Mouse (Mus musculus) heart, postnatal 36 days (tissue): ENCODE results near the gene Hyal5. TPM values are rescaled to one million over a fixed set of nuclear protein-coding genes. Genes with fewer than 3 reads are reported as not detected.

Experiments
- DNase-seq, 2 experiments: peaks; one replicate each; pipeline ENCODE4 v3.0.0; 2021 to 2022
- intact Hi-C: fragments of 180-260 bp; cut with DNase I; formaldehyde crosslinking; loops from one replicate; pipeline ENCODE4 v1.15.1; 2025
- total RNA-seq, 2 experiments: library from RNA; stranded (reverse); gene quantifications; 2 replicates each; pipeline ENCODE4 v1.2.3; 2021

Gene Hyal5
- total RNA-seq, result not detected

DNA sequence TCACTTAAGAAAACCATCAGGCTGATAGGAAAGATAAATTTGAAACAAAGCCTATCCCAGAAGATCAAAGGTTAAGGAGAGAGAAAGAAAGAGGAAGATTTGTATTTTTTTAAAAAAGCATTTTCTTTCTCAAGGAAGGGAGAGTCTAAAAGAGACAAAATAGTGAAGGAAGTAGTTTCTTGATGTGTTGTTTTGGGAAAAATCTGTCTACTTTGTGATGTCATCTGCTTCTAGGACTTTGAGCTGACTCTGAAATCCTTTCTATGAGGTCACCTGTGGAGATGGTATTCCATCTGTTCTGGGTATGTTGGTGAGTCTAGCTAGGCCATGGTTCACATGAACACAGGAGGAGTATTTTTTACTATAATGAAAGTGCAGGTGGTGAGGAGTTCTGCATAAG, at the start of gene Hyal5:
Hyal5 (plus strand) TSS at position 301 of the 400 bp plus-strand sequence.
- intact Hi-C loops, result no loop called here

DNA sequence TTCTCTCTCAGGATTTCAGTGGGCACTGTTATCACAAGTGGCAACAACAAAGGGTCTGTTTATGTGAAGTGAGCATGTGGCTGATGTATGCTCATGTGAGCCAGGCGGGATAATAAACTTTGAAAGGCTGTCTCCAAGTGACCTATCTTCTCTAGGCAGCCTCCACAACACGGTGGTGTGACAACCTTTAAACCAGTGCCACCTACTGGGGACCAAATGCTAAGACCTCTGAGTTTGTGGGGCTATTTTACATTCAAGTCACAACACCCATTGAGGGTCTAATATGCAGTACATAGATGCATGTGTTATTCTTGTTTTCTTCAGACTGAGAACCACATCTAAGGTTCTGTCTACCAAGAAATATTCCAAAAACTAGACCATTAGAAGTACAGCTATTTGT, 35.7 kb upstream of the Hyal5 start:
- no peak for DNase-seq
- intact Hi-C loops, result no loop called here

More for the DNA sequence above, at the start of gene Hyal5:
- no peak for DNase-seq

DNA sequence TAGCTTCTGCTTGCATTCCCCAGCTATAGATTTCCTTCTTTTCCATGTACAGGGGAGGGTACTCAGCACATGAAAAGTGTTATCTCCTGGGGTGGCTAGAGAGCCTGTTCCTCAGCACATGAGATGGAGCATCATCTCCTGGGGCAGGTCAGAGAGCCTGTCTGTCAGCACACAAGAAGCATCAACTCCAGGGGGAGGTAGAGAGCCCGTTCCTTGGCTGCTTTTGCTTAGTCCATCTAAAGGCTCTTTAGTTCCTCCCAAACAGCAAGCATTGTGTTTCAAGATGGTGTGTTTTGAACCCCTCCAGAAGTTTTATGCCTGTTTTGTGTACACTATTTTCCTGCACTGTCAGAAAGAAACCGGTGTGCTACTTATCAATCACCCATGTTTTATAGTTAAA, 2.5 kb downstream of the Hyal5 start:
- DNase-seq, result no peak
- intact Hi-C loops, result no loop called here

DNA sequence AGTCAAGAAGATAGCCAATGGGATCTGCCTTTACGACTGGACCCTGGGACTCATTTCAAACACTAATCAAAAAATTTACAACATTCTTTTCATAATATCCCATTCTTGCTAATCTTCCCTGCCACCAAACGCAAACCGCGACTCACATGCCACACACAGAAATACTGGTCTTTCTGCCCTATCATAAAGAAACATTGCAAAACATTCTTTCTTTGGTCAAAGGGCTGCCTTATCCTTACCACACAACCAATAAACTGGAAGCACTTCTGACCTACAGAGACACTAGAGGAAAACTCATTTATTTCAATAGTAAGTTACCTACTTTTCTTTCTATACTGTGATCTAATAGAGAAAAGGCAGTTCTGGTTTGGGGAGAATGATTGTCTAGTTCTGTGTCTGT, 5.9 kb downstream of the Hyal5 start:
- intact Hi-C loops, result no loop called here
- DNase-seq, result no peak

DNA sequence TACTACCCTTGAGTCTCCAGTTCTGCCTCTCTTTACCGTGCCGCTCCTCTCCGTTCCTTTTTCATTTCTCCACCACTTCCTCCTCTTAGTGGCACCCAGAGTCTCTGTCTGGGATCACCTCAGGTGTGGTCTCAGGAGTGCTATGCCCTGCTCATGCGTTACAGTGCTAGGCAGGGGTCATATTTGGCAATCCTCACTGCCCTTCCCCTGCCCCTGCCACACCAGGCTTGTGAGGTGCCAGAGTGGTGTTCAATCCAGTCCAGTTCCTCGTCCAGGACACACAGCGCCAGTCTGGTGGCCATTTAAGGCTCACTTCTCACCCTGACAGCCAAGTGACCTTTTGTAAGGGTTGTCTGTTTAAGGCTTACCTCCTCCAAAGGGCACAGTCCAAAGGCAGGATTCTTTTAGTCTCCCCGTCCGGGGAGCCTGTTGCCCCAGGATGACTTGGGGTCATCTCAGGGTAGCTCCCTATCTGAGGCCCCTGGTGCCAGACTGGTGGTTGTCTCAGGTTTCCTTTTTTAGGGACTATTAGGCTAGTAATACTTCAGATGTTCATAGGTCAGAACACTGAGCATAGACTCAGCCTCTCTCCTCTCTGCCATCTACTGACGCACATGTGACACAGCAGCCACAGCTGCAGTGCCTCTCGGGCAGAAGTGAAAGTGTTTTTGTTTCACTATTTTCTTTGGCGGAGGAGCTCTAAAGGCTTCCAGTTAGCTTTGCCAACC, 36.5 kb downstream of the Hyal5 start:
- intact Hi-C loops, result loop anchor here (2.0 kb wide), 1 partner anchor 174 kb away; no protein-coding TSS in a partner anchor
- DNase-seq, result peak; percentile 5 to 9

DNA sequence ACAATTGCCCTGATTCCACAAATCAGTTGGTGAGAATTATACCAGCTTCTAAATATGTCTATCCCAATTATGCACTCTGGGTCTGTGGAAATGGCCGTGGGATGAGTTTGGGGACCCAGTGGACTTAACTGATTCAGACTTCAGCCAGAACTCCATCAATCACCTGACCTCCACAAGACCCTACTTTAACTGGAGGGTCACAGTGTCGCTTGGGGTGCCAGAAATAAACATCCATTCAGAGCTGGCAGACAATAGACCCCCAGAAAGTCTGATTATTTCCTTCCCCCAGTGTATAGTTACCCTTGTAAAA, 37.0 kb downstream of the Hyal5 start:
- intact Hi-C loops, result loop anchor here (2.0 kb wide), 1 partner anchor 174 kb away; no protein-coding TSS in a partner anchor
- no peak for DNase-seq

DNA sequence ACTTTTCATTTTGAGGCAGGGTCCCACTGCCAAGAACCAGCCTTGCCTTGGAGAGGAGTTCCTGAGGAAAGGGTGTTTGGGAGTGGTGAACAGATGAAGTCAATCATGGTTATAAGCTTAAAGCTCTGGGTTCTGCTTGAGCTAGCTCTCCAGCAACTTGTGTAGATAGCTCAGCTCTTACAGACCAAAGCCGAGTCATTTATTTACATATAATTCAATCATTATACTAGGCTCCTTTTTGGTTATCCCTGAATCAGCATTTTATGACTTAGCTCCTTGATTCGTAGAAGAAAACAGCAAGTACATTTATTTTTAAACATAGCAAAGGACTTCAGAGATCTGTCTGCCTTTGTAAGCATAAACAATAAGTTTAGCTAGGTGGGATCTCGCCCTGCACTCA, 47.3 kb downstream of the Hyal5 start:
- intact Hi-C loops, result no loop called here
- no peak for DNase-seq

DNA sequence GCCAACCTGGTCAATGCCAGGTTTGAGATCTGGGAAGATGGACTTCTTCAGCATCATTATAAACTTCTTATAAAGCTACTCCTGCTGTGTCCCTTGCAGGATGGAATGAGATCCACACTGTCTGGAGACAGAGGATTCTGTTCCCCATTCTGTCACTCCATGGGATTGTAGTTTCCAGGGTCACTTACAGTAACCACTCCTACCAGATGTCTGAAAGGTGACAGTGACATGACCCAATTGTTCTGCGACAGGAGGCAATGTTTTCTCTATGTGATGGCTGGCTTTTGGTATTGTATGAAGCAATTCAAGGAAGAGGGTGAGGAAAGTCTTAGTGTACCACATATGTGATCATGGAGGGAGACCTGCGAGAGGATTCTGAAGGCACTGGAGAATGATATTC, 50.0 kb downstream of the Hyal5 start:
- intact Hi-C loops, result no loop called here
- DNase-seq, result no peak

DNA sequence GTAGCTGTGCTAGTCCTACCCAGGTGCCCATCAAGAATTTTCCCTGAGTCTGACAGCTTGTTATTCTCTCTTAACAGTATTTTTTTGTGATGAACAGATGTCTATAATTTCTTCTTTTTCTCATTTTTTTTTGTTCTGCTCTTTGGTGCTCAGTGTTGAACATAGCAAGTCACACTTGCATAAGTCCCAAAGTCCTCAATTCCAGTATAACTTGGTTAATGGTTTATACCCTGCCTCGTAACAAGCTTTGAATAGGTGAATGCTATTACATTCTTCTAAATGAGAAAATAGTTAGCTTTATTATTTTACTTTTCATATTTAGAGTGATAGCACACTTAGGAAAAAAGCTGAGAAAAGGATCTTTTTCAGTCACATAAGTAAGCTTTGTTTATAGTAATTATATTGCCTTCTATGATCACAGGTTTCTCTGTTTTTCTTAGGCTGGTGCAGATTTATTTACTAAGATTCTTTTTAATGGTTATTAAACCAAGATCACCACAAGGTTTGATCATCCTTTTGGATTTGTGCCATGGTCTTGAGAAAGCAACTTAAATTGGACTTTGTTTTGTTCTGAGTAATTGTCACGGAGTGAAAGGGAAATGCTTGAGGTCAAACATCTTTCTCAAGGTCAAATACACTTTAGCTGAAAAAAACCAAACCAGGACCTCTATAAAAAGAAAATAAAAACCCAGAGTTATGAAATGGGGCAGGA, 52.4 kb downstream of the Hyal5 start:
- intact Hi-C loops, result no loop called here
- no peak for DNase-seq

DNA sequence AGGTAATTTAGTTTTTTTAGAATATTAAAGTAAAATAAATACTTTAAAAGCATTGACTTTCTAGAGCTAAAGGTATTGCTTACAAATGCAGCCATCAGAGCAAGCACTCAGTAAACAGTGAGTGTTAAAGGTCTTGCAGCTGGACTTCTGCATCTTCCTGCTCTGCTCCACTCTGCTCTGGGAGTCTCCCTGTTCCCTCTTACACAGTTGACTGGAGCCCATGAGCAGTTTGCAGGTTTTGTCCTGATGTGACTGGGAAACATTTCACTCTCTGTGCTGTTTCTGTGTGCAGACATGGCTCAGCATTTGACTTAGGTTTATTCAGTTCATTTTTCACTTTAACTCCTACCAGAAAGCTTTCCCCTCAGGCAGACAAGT, 52.9 kb downstream of the Hyal5 start:
- intact Hi-C loops, result no loop called here

DNA sequence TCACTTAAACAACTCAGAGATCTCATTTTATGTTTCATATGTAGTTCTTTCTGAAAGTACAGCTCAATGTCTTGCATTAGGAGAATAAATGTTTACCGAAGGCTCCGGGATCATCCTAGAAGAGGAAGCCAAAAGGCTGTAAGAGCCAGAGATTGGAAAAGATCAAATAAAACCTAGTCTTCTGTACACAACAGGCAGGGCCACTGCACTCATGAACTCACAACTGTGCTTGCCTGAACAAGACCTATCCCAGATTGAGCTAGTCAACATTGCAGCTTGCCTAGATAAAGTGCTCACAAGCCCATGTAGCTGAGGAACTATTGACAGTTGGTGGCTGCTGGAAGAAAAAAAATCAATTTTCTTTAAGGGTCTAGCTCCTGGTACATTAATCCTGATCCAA, 55.8 kb downstream of the Hyal5 start:
- no peak for DNase-seq
- intact Hi-C loops, result no loop called here

More for the DNA sequence above, 52.9 kb downstream of the Hyal5 start:
- no peak for DNase-seq

DNA sequence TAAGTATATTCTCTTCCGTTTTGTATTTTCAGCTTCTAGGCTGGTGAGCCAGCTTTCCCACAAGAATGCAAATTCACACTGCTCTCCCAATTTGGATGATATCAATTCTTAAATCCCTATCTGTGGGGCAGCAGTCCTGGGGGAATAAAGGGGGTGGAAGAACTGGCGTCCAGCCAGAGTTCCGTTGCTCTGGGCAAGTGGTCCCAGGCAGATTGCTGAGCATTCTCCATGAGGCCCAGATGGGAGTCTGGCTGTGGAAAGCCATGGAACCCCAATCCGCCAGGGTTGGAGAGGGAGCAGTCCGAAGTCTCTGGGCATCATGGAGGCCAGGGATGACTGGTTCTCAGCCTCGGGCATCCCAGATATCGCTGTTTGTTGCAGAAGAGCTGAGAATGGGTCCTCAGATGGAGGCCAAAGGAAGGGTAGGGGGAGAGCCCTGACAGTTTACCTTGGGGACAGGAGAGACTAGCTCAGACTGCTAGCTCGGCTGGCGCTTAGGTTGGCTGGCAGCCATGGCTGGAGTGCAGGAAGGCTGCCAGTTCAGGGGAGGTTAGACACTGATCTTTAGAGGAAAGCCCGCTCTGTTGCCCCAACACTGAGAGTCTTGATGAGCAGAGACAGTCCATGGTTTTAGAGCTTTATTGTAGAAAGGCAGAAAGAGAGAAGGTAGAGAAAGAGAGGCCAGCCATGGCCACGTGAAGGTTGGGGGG, 67.4 kb downstream of the Hyal5 start:
- DNase-seq, result no peak
- intact Hi-C loops, result no loop called here

Other genes starting within 250 kb of the Hyal5 start
- gene Wasl, start 193.0 kb upstream of the Hyal5 start, total RNA-seq, result 10 to 100 TPM; 26.4 to 32.7 TPM
- gene Hyal6, start 124.8 kb upstream of the Hyal5 start, total RNA-seq, result not detected
- not detected for gene Hyal4, start 109.7 kb upstream of the Hyal5 start, total RNA-seq
- not detected for gene Spam1, start 66.8 kb upstream of the Hyal5 start, total RNA-seq
- under 1 TPM in 1 of 2 experiments, not detected in 1; 0.06 TPM for gene Tmem229a, start 98.3 kb downstream of the Hyal5 start, total RNA-seq